ENCODE assay signal across 26 mouse cellular contexts in the genomic region with DNA sequence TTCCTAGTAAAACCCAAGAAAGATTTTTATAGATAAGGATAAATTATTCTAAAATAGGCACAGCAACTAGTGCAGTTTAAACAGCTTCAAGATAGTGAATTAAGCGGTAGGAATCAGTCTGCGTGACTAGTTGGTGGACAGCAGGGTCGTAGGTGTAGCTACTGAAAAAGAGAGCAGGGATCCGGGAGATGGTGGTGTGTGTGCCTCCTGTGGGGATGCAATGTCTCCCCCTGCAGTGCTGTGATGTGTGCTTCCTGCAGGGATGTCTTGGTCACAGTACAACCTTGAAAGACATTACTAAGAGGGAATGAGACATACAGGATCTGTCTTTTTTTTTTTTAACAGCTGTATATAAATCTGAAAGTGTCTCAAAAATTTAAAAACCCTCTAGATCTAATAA.
DNase-seq lines count a peak whose midpoint lies in the region; ATAC-seq and TF ChIP-seq lines count a peak whose summit lies in the region.
"Had no signal": no experiment of that assay in that cellular context is flagged by ENCODE, and none has a peak within 500 bp of the region (broad histone marks: within the 10 kb centered on the region; RNA-seq: fewer than 3 reads in every experiment).

No protein-coding gene starts in this region.

- no peak overlapping the region for H3K9ac ChIP-seq in forebrain, postnatal 0 days
- no peak overlapping the region for H3K9ac ChIP-seq in forebrain, embryonic 12.5 days
- H3K9ac ChIP-seq: embryonic facial prominence, embryonic 12.5 days; embryonic facial prominence, embryonic 15.5 days; forebrain, embryonic 15.5 days; heart, embryonic 13.5 days; hindbrain, embryonic 14.5 days had no signal

- peak; percentile 34; the same call in 1 of the 2 replicates for TF ChIP-seq CTCF in forebrain, postnatal 0 days (IDR thresholded peaks at IDR 0.05; ENCODE audit: low read depth)
- TF ChIP-seq CTCF in layer of hippocampus, adult 2 months (conservative IDR thresholded peaks at IDR 0.05): peak; percentile 45

- peaks cover 3% of the 10 kb centered on the region; the same call in 1 of the 2 replicates for H3K4me1 ChIP-seq in forebrain, postnatal 0 days (ENCODE audit: insufficient read depth)
- peaks cover 10% of the 10 kb centered on the region for H3K4me1 ChIP-seq in forebrain, embryonic 12.5 days

- no peak for DNase-seq in forebrain, postnatal 0 days
- DNase-seq in layer of hippocampus, adult 2 months (ENCODE audit: low spot score in 2 of 2): no peak
- DNase-seq in layer of hippocampus, adult 9-10 months (ENCODE audit: low spot score): no peak
- peak; percentile 73 for DNase-seq in brain, adult 2 months (ENCODE audit: low read depth, low spot score)
- DNase-seq: adrenal gland, adult 8-10 months; adrenal gland, postnatal 25 days; cerebellum, adult 18-20 months; cerebellum, adult 9-10 months; cerebellum, postnatal 14 days; gastrocnemius, postnatal 10 days; gastrocnemius, postnatal 36 days; heart, adult 18-20 months; heart, postnatal 14 days; heart, postnatal 4 days had no signal

- H3K27ac ChIP-seq in forebrain, postnatal 0 days (ENCODE audit: low read depth, low read length): no peak overlapping the region
- H3K27ac ChIP-seq in forebrain, embryonic 12.5 days: no peak overlapping the region
- H3K27ac ChIP-seq in layer of hippocampus, adult 2 months: no peak overlapping the region
- H3K27ac ChIP-seq: embryonic facial prominence, embryonic 12.5 days; embryonic facial prominence, embryonic 15.5 days; heart, embryonic 10.5 days; heart, embryonic 13.5 days; hindbrain, embryonic 14.5 days; hindbrain, postnatal 0 days had no signal

- no peaks in the 10 kb centered on the region for H3K9me3 ChIP-seq in forebrain, postnatal 0 days (ENCODE audit: low read length)
- no peaks in the 10 kb centered on the region for H3K9me3 ChIP-seq in forebrain, embryonic 12.5 days
- H3K9me3 ChIP-seq: embryonic facial prominence, embryonic 12.5 days; embryonic facial prominence, embryonic 15.5 days; forebrain, embryonic 15.5 days; heart, embryonic 10.5 days; heart, embryonic 13.5 days had no signal

- H3K36me3 ChIP-seq in forebrain, postnatal 0 days (ENCODE audit: insufficient read depth): no peaks in the 10 kb centered on the region
- H3K36me3 ChIP-seq in forebrain, embryonic 12.5 days (replicated peaks): no peaks in the 10 kb centered on the region
- H3K36me3 ChIP-seq: embryonic facial prominence, embryonic 12.5 days; embryonic facial prominence, embryonic 15.5 days; forebrain, embryonic 15.5 days; heart, embryonic 10.5 days; heart, embryonic 13.5 days had no signal

- ATAC-seq in forebrain, postnatal 0 days: no peak
- ATAC-seq in forebrain, embryonic 12.5 days (ENCODE audit: low FRiP score): no peak
- ATAC-seq in granulocyte monocyte progenitor cell, adult 5-6 weeks (replicated peaks; ENCODE audit: poor library complexity, severe bottlenecking): no peak
- ATAC-seq: activated CD4-positive, CD25-positive, alpha-beta regulatory T cell, adult 4 months; forebrain, embryonic 15.5 days; hindbrain, postnatal 0 days; inflammation-experienced regulatory T-cells, adult 6 months; intestine, embryonic 16.5 days had no signal

- WGBS in forebrain, postnatal 0 days: 65% methylated on average over 4 of the region's 4 CpGs
- 73% methylated on average over 4 of the region's 4 CpGs for WGBS in forebrain, embryonic 12.5 days

- H3K27me3 ChIP-seq in forebrain, postnatal 0 days (ENCODE audit: insufficient read depth, low read length): no peaks in the 10 kb centered on the region
- H3K27me3 ChIP-seq in forebrain, embryonic 12.5 days: peaks cover 6% of the 10 kb centered on the region; the same call in 1 of the 2 replicates
- H3K27me3 ChIP-seq: embryonic facial prominence, embryonic 12.5 days; embryonic facial prominence, embryonic 15.5 days; forebrain, embryonic 15.5 days had no signal

- no peak overlapping the region for H3K4me2 ChIP-seq in forebrain, postnatal 0 days (ENCODE audit: low read depth)
- no peak overlapping the region for H3K4me2 ChIP-seq in forebrain, embryonic 12.5 days
- H3K4me2 ChIP-seq: embryonic facial prominence, embryonic 12.5 days; embryonic facial prominence, embryonic 15.5 days; forebrain, embryonic 15.5 days; heart, embryonic 13.5 days; hindbrain, embryonic 14.5 days had no signal

- no peak overlapping the region for H3K4me3 ChIP-seq in forebrain, postnatal 0 days (ENCODE audit: low read depth, low read length)
- no peak overlapping the region for H3K4me3 ChIP-seq in forebrain, embryonic 12.5 days (replicated peaks)
- H3K4me3 ChIP-seq in layer of hippocampus, adult 2 months: no peak overlapping the region
- H3K4me3 ChIP-seq: embryonic facial prominence, embryonic 12.5 days; embryonic facial prominence, embryonic 15.5 days; forebrain, embryonic 15.5 days; heart, embryonic 10.5 days; heart, embryonic 13.5 days had no signal
